Comparison of ENCODE assay signal across 8 mouse cellular contexts in genomic region chr9:72644418-72645110, GRCm38 (mm10). TPM values are rescaled to one million over a fixed set of nuclear protein-coding genes. Genes with fewer than 3 reads are reported as not detected.
A peak's percentile ranks its signal among the peaks of the same experiment; 100 is the strongest.
DNase-seq lines count a peak whose midpoint lies in the region; ATAC-seq and TF ChIP-seq lines count a peak whose summit lies in the region.

No protein-coding gene starts in this region.

- TF ChIP-seq POLR2A in ES-Bruce4 (IDR thresholded peaks at IDR 0.05; ENCODE audit: insufficient read depth, low read length) = no peak

- H3K4me2 ChIP-seq in heart, embryonic 15.5 days = no peak overlapping the region
- H3K4me2 ChIP-seq in embryonic facial prominence, embryonic 13.5 days = no peak overlapping the region
- no peak overlapping the region for H3K4me2 ChIP-seq in limb, embryonic 15.5 days

- H3K27ac ChIP-seq in heart, embryonic 15.5 days = peak overlapping the region; percentile 67
- H3K27ac ChIP-seq in ES-Bruce4 (ENCODE audit: insufficient read depth, low read length) = peak overlapping the region; percentile 26; the same call in 1 of the 2 replicates
- H3K27ac ChIP-seq in embryonic facial prominence, embryonic 13.5 days = peak overlapping the region; percentile 48; the same call in 1 of the 2 replicates
- peak overlapping the region; percentile 66 for H3K27ac ChIP-seq in limb, embryonic 15.5 days

- no peak for TF ChIP-seq EP300 in ES-Bruce4 (IDR thresholded peaks at IDR 0.05; ENCODE audit: insufficient read depth, low read depth, low read length)

- DNase-seq in heart, adult 9 months (ENCODE audit: low spot score in 2 of 2) = no peak
- no peak for DNase-seq in cerebellum, postnatal 25 days
- DNase-seq in cerebellum, postnatal 4 days (ENCODE audit: low spot score in 2 of 2) = no peak

- TF ChIP-seq CTCF in ES-Bruce4 (IDR thresholded peaks at IDR 0.05; ENCODE audit: low read depth, low read length) = no peak

- no peak for ATAC-seq in heart, embryonic 15.5 days (replicated peaks; ENCODE audit: insufficient number of reproducible peaks, insufficient read depth, low FRiP score, low read depth)
- no peak for ATAC-seq in embryonic facial prominence, embryonic 13.5 days (ENCODE audit: insufficient number of reproducible peaks, insufficient read depth, low FRiP score, low TSS enrichment, low read depth)
- ATAC-seq in limb, embryonic 15.5 days (ENCODE audit: insufficient number of reproducible peaks, low FRiP score, low TSS enrichment, low read depth) = no peak
- no peak for ATAC-seq in inflammation-experienced regulatory T-cells, adult 6 months

- H3K9me3 ChIP-seq in heart, embryonic 15.5 days (replicated peaks) = no peaks in the 10 kb centered on the region
- H3K9me3 ChIP-seq in ES-Bruce4 (replicated peaks; ENCODE audit: control insufficient read depth, insufficient read depth, low read length, poor library complexity, severe bottlenecking) = no peaks in the 10 kb centered on the region
- no peaks in the 10 kb centered on the region for H3K9me3 ChIP-seq in embryonic facial prominence, embryonic 13.5 days
- H3K9me3 ChIP-seq in limb, embryonic 15.5 days = no peaks in the 10 kb centered on the region

- no peaks in the 10 kb centered on the region for H3K27me3 ChIP-seq in heart, embryonic 15.5 days
- no peaks in the 10 kb centered on the region for H3K27me3 ChIP-seq in ES-Bruce4 (ENCODE audit: control insufficient read depth, insufficient read depth, low read length, poor library complexity, severe bottlenecking)
- no peaks in the 10 kb centered on the region for H3K27me3 ChIP-seq in embryonic facial prominence, embryonic 13.5 days
- no peaks in the 10 kb centered on the region for H3K27me3 ChIP-seq in limb, embryonic 15.5 days

- WGBS in heart, embryonic 15.5 days = 50% methylated on average over 6 of the region's 6 CpGs
- 24% methylated on average over 6 of the region's 6 CpGs for WGBS in embryonic facial prominence, embryonic 13.5 days
- WGBS in limb, embryonic 15.5 days = 36% methylated on average over 6 of the region's 6 CpGs

- no peak overlapping the region for H3K9ac ChIP-seq in heart, embryonic 15.5 days
- H3K9ac ChIP-seq in ES-Bruce4 (ENCODE audit: low read depth, poor library complexity, severe bottlenecking) = no peak overlapping the region
- no peak overlapping the region for H3K9ac ChIP-seq in embryonic facial prominence, embryonic 13.5 days
- H3K9ac ChIP-seq in limb, embryonic 15.5 days = no peak overlapping the region

- H3K36me3 ChIP-seq in heart, embryonic 15.5 days = no peaks in the 10 kb centered on the region
- H3K36me3 ChIP-seq in ES-Bruce4 (ENCODE audit: control insufficient read depth, insufficient read depth, low read length, poor library complexity, severe bottlenecking) = no peaks in the 10 kb centered on the region
- H3K36me3 ChIP-seq in embryonic facial prominence, embryonic 13.5 days = no peaks in the 10 kb centered on the region
- no peaks in the 10 kb centered on the region for H3K36me3 ChIP-seq in limb, embryonic 15.5 days

- peaks cover 31% of the 10 kb centered on the region for H3K4me1 ChIP-seq in heart, embryonic 15.5 days (replicated peaks)
- peaks cover 7% of the 10 kb centered on the region for H3K4me1 ChIP-seq in ES-Bruce4 (ENCODE audit: control insufficient read depth, insufficient read depth, low read length)
- H3K4me1 ChIP-seq in embryonic facial prominence, embryonic 13.5 days = peaks cover 42% of the 10 kb centered on the region
- peaks cover 34% of the 10 kb centered on the region for H3K4me1 ChIP-seq in limb, embryonic 15.5 days

- no peak overlapping the region for H3K4me3 ChIP-seq in heart, embryonic 15.5 days
- H3K4me3 ChIP-seq in ES-Bruce4 (ENCODE audit: low read depth, low read length) = no peak overlapping the region
- no peak overlapping the region for H3K4me3 ChIP-seq in embryonic facial prominence, embryonic 13.5 days
- H3K4me3 ChIP-seq in limb, embryonic 15.5 days = no peak overlapping the region

RNA-seq across cellular contexts. Expression of gene Nedd4, which starts 17.6 kb away (rescaled TPM):
- 450 and 481 TPM in 2 replicates for polyA plus RNA-seq in heart, embryonic 15.5 days (2015; fragmentation: Nextera tagmentation; extraction: Ambion mirVana)
- polyA plus RNA-seq in ES-Bruce4 (2011; ENCODE audit: insufficient read depth, insufficient read length, low read depth, missing spikeins) = 1,167 and 1,184 TPM in 2 replicates
- polyA plus RNA-seq in embryonic facial prominence, embryonic 13.5 days (2015; fragmentation: Nextera tagmentation; extraction: Ambion mirVana) = 659 and 711 TPM in 2 replicates
- 569 and 579 TPM in 2 replicates for polyA plus RNA-seq in limb, embryonic 15.5 days (2015; fragmentation: Nextera tagmentation; extraction: Ambion mirVana)
- polyA plus RNA-seq in inflammation-experienced regulatory T-cells, adult 6 months (2017; shearing (Covaris generic)) = 1 to 10 TPM; 2.2 to 8.3 (median 2.5) TPM

Comparison
In these comparisons a context has a peak if more than half of its experiments do, and no peak if none do; other contexts are left out.
1. RNA of gene Nedd4, which starts 17.6 kb away (polyA plus RNA-seq): 1,167 to 1,184 TPM in ES-Bruce4, 659 to 711 TPM in embryonic facial prominence, embryonic 13.5 days, 569 to 579 TPM in limb, embryonic 15.5 days and 450 to 481 TPM in heart, embryonic 15.5 days; 2.2 to 8.3 TPM in inflammation-experienced regulatory T-cells, adult 6 months; every median in the first group is over 10 times any median in the second.
2. Peak in every context shown above with its lines, with median percentiles within 50 percentile points of each other: H3K27ac ChIP-seq.